Mouse (Mus musculus): ENCODE measurements at regions not wholly inside any gene's neighbourhood (a gene's known extent, or its start where the extent isn't known, plus 50 kb on each side); places are given as distances from the start of the nearest gene placed in this dataset.

DNA sequence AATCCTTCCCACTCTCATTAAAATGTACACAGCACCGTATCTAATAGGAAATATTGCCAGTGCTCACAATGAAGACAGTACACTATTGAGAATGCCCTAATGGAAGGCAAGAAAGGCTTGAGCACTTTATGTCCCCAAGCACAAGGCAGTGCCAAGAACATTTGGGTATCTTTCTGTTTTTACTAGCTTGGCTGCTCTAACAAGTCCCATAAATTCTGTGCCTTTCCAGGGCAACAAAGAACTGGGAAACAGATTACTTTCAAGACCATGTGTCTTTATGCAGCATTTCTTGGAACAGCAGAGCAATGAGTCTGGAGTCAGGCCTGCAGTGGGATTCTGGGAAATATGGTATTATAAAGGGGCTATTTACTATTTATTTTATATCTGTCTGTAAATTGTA lies 192.3 kb downstream of the 1700008P02Rik start:
- in situ Hi-C loops (cut with MboI; ENCODE audit: low pct_unique_long_range_greater_than_20kb in 1 of 2, low sequenced_read_pairs in 2 of 2, unreplicated experiment in 1 of 2), result no loop called here

- in situ Hi-C loops (cut with MboI; ENCODE audit: low pct_unique_long_range_greater_than_20kb in 1 of 2, low sequenced_read_pairs in 2 of 2, unreplicated experiment in 1 of 2), result no loop called here
Measured at GRCm38 (mm10) chr3:6400871-6401270, 219.4 kb downstream of the 1700008P02Rik start.

- in situ Hi-C loops (cut with MboI; ENCODE audit: low pct_unique_long_range_greater_than_20kb in 1 of 2, low sequenced_read_pairs in 2 of 2, unreplicated experiment in 1 of 2), result no loop called here
Measured at GRCm38 (mm10) chr3:6385669-6386068, 234.6 kb downstream of the 1700008P02Rik start.

GRCm38 (mm10) chr3:6382896-6383295 lies 237.3 kb downstream of the 1700008P02Rik start:
- in situ Hi-C loops (cut with MboI; ENCODE audit: low pct_unique_long_range_greater_than_20kb in 1 of 2, low sequenced_read_pairs in 2 of 2, unreplicated experiment in 1 of 2), result no loop called here

DNA sequence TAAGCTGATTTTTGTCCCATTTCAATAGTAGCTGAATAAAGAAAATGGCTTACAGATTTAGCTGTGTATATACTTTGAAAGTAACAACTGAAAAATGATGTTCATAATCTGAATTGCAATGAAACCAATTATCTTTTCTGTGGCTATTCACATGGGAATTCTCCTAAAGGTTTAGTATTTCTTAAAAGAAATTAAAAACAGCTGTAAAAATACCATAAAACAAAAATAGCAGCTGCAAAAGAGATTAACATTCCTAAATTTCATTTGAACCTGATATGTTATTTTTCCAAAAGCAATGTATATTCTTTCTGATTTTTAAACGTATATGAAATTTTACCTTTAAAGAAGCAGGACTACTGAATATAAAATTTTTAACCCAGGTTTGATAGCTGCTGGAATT lies 237.9 kb downstream of the 1700008P02Rik start:
- in situ Hi-C loops (cut with MboI; ENCODE audit: low pct_unique_long_range_greater_than_20kb in 1 of 2, low sequenced_read_pairs in 2 of 2, unreplicated experiment in 1 of 2), result no loop called here

DNA sequence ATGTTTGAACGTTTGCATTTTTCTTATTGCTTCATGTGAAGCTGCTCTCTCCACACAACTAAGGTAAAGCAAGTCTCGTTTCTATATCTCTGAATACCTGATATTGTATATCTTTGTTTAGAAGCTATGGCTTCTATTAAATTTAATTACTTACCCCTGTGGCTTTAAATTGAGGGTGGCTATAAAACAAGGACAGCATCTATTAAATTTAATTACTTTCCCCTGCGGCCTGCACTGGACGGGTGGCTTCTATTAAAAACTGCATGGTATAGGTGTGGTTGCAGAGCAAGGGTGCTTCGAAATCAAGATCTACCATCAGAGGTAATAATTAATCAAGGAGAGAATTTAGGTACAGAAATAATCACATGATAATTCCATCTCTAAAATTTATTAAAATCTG lies 238.5 kb downstream of the 1700008P02Rik start:
- in situ Hi-C loops (cut with MboI; ENCODE audit: low pct_unique_long_range_greater_than_20kb in 1 of 2, low sequenced_read_pairs in 2 of 2, unreplicated experiment in 1 of 2), result no loop called here

DNA sequence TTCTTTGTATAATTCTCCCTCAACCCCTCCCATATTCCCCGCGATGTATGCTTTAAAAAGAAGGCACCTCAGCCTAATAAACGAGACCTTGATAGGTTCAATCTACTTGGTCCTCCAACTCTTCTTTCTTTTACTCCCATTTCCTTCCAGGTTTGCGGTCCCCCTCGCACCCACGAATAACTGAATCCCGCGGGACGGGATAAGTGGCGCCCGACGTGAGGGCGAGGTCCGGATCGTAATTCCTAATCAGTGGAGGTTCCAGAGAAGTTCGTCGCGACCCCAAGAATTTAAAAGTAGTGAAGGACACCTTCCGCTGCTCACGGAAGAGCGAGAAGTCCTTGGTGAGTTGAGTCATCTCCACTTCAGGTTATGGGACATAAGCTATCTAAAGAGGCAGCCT lies 281.2 kb downstream of the 1700008P02Rik start:
- in situ Hi-C loops (cut with MboI; ENCODE audit: low pct_unique_long_range_greater_than_20kb in 1 of 2, low sequenced_read_pairs in 2 of 2, unreplicated experiment in 1 of 2), result loop anchor here in 1 of 2 experiments (25.0 kb wide), 1 partner anchor 673 kb away; no protein-coding TSS in a partner anchor

DNA sequence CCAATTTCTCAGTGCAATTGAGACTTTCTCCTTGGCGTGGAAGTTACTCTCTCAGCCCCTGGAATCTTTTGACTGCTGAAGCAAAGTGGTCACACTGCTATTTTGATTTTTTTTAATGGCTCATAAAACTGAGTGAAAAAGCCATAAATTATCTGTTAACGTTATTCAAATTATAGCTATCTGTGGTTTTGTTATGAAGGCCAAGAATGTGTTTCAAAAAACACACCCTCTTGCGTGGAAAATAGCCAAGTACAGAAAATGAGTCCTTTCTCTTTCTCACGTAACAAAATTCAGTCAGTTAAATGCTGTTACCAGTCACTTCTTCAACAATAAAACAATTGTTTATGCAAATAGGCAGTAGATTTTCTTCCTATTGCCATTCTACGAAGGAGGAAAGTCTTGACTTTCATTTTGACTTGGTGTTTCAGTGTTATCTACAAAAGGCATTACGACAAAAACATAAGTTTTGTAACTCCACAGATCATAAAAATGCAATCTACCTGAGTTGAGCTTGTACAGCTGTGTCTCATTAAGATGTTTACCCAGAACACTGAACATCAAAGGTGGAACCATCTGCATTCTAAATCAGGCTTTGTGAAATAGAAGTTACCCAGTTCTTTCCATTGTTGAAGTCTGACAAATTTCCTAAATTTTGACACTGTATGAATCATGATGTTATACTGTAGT lies 299.3 kb downstream of the 1700008P02Rik start:
- in situ Hi-C loops (cut with MboI; ENCODE audit: low pct_unique_long_range_greater_than_20kb in 1 of 2, low sequenced_read_pairs in 2 of 2, unreplicated experiment in 1 of 2), result no loop called here

- in situ Hi-C loops (cut with MboI; ENCODE audit: low pct_unique_long_range_greater_than_20kb in 1 of 2, low sequenced_read_pairs in 2 of 2, unreplicated experiment in 1 of 2), result no loop called here
Measured at GRCm38 (mm10) chr3:6289500-6289899, 330.7 kb downstream of the 1700008P02Rik start.

DNA sequence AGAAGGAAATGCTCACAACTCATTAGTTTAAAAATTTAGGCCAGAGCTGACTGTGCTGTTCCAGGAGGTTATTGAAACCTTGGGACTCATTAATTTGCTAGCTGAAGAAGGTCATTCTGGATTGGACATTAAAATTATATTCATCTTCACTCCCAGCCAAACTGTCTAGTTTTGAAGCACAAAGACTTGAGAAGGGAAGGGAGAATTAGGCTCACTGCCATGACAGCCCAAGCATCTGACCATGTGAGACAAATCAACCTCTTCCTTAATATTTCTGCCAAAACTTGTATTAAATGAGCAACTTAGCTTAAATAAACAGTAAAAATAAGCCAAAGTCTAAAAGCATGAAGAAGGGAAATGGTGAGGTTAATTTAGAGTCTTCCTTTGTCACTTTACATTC lies 339.6 kb downstream of the 1700008P02Rik start:
- in situ Hi-C loops (cut with MboI; ENCODE audit: low pct_unique_long_range_greater_than_20kb in 1 of 2, low sequenced_read_pairs in 2 of 2, unreplicated experiment in 1 of 2), result no loop called here
